Mouse (Mus musculus): ENCODE measurements at regions not wholly inside any gene's neighbourhood (a gene's known extent, or its start where the extent isn't known, plus 50 kb on each side); places are given as distances from the start of the nearest gene placed in this dataset.

GRCm38 (mm10) chr2:160583506-160583905 lies 62.2 kb upstream of the Top1 start:
- DNase-seq (ENCODE audit: low read depth, low spot score) = no peak

DNA sequence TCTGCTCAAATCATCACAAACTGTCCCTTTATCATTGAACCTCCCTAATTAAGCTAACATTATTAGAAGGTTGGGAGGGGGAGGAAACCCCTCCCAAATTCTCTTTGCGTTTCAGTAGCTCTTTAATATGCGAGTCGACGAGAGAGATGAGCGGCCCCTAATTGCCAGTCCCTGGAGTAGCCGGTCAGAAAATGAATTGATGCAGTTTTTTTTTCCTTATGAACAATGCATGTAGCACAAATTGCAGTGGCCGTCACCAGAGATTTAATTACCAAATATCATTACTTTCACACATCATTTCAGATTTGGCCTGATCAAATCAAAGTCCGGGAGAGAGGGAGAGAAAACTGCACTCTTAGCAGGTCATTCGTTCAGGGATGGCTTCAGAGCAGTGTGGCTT lies 61.1 kb upstream of the Top1 start:
- DNase-seq (ENCODE audit: low read depth, low spot score) = no peak

GRCm38 (mm10) chr2:160587015-160587835 lies 58.5 kb upstream of the Top1 start:
- no peak for DNase-seq (ENCODE audit: low read depth, low spot score)

GRCm38 (mm10) chr2:160588401-160588800 lies 57.3 kb upstream of the Top1 start:
- DNase-seq (ENCODE audit: low read depth, low spot score) = no peak

DNA sequence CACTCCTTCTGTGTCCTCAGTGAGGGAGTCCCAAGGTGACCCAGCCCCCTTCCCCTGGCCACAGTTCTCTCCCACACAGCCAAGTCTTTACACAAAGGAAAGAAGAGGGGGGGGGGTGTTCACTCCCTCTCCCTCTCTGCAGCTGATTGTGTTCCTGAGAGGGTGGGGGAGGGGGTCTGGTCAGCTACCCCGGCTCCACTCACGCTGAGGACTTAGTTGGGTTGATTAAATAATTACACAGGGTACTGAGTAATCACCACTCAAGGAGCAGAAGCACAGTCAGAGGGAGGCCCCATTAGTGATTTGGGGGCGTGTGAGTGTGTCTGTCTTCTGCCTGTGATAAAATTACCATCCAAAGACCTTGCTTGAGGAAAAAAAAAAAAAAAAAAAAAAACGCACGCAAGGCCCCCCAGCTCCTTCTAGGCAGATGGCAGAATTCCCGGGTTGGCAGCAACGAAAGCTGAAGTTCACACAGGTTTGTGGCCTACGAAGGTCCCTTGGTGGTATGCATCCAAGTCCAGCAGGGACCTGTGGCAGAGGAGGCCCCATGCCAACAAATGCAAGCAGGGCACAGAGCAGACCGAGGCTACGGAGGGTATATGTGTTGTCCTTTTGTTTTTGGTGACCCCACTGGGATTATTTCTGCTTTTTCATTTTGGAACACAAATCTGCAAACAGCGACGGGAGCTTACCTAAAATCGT lies 55.3 kb upstream of the Top1 start:
- DNase-seq (ENCODE audit: low read depth, low spot score) = peak; percentile 8

- no peak for DNase-seq (ENCODE audit: low read depth, low spot score)
Observed at GRCm38 (mm10) chr2:160591446-160592180, 54.1 kb upstream of the Top1 start.

- peak; percentile 75 for DNase-seq (ENCODE audit: low read depth, low spot score)
Observed at GRCm38 (mm10) chr2:160593035-160593434, 52.7 kb upstream of the Top1 start.

All from brain, adult 2 months (tissue).